Mouse (Mus musculus): ENCODE results near the gene Fgfr3. TPM values are rescaled to one million over a fixed set of nuclear protein-coding genes. Genes with fewer than 3 reads are reported as not detected.

The Fgfr3 gene
- 100 to 1,000 TPM; 107 to 123 TPM for total RNA-seq (2021)

GRCm38 (mm10) chr5:33721541-33722265, at the start of gene Fgfr3:
Fgfr3 (plus strand) TSS chr5:33721674.
- DNase-seq (ENCODE audit: extremely low spot score in 1 of 2, low spot score in 1 of 2) = peak in 1 of 2 experiments; percentile 36

GRCm38 (mm10) chr5:33674439-33674838, 47.0 kb upstream of the Fgfr3 start:
- no peak for DNase-seq (ENCODE audit: extremely low spot score in 1 of 2, low spot score in 1 of 2)

DNA sequence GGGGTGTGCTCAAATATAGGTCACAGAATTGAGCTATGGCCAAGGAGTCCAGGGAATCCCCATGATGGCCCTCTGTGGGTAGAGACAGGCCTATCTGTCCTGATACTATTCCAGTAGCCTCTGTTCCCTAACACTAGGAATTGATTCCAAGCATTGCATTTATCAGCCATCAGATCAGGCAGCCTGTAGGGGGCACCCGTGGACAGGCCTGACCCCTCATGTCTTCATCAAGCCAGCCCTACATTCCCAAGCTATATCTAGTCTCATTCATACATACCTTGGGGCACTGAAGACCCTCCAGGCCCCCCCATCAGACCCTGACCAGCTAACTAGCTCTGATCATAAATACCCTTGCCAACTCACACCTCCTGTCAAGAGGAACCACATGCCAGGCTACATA, 45.5 kb upstream of the Fgfr3 start:
- DNase-seq (ENCODE audit: extremely low spot score in 1 of 2, low spot score in 1 of 2) = peak in 1 of 2 experiments; percentile 80

- DNase-seq (ENCODE audit: extremely low spot score in 1 of 2, low spot score in 1 of 2) = no peak
Measured at GRCm38 (mm10) chr5:33678244-33678643, 43.2 kb upstream of the Fgfr3 start.

DNA sequence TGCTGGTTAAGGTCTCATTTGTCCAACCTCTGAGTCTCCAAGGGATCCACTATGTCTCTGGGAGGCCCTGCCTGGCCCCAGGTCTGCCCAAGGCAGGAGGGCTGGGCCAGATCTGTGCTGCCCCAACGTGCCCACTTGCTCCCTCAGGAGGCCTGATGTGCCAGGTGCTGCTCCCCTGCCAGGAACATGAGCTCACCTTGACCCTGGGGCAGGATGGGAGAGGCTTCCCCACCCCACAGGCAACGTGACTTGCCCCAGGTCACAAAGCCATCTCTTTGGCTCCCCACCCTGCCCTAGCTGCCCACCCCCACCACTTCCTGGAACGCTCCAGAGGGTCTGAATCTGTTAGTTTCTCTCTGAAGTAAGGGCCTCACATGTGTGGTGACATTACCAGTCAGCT, 40.4 kb upstream of the Fgfr3 start:
- no peak for DNase-seq (ENCODE audit: extremely low spot score in 1 of 2, low spot score in 1 of 2)

GRCm38 (mm10) chr5:33681611-33682388, 39.7 kb upstream of the Fgfr3 start:
- no peak for DNase-seq (ENCODE audit: extremely low spot score in 1 of 2, low spot score in 1 of 2)

- DNase-seq (ENCODE audit: extremely low spot score in 1 of 2, low spot score in 1 of 2) = no peak
Measured at GRCm38 (mm10) chr5:33682963-33683362, 38.5 kb upstream of the Fgfr3 start.

DNA sequence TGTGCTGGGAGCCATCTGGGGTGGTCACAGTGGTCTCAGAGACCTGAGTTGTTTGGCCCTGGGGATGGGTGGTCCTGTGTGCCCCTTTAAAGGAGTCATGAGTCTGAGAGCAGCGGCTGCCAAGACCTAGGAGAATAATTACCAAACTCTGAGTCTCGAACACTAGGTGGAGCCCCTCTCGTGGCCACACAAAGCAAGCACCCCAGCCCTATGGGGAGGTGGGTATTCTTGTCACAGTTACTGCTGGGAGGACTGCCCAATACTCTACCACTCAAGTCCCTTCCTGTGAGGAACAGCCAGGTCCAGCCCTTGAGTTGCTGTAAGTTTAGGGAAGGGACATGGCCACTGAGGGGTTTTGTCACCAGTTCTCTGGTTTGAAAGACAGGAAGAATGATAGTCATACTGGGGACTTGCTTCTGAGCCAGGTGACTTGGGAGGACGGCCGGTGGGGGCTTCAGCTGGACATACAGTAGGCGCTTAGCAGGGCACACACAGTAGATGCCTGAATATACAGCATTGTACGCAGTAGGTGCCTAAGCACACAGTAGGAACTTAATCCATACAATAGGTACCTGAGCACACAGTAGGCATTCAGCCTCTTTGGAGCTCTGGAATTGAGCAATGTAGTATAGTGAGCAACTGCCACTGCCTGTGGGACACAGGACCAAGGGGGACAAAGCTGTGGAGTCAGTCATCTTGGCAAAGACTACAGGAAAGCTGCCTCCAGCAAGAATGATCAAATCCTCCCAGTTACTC, 37.4 kb upstream of the Fgfr3 start:
- peak in 1 of 2 experiments; percentile 50 for DNase-seq (ENCODE audit: extremely low spot score in 1 of 2, low spot score in 1 of 2)

DNA sequence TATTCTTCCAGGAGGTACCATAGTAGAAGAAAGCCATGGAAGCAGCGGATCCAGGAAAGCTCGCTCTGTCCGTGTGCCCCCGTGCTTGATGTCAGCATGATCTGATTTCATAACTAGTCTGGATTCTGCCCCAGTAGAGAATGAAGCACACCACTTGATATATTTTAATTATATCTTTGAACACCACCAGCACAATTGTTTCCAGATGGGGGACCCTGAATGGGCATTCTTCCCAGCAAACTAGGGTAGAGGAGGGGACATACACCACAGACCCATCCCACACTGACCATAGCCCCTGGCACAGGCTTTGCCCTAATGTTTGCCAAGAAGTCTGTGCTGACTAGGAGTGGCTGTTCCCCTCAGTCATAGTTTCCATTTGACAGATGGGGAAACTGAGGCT, 36.5 kb upstream of the Fgfr3 start:
- DNase-seq (ENCODE audit: extremely low spot score in 1 of 2, low spot score in 1 of 2) = no peak

DNA sequence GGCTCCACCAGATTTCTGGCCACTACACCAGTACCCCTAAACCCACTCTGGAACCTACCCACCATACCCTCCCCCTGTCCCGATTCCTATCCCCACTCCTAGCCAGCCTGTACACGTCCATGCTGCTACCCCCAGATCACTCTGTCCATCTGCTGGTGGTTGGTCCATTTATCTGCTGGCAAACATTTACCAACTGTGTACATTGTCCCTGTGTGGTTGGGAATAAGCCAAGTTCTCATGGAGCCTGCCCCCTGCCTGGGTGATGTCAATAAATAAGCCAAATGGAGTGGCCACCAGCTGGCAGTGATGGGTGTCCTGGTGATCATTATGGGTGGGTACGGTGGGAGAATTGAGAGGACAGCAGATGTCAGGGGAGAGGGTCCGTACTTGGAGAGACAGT, 34.3 kb upstream of the Fgfr3 start:
- DNase-seq (ENCODE audit: extremely low spot score in 1 of 2, low spot score in 1 of 2) = no peak

GRCm38 (mm10) chr5:33688278-33689220, 32.9 kb upstream of the Fgfr3 start:
- no peak for DNase-seq (ENCODE audit: extremely low spot score in 1 of 2, low spot score in 1 of 2)

- DNase-seq (ENCODE audit: extremely low spot score in 1 of 2, low spot score in 1 of 2) = no peak
Measured at GRCm38 (mm10) chr5:33689221-33689844, 32.1 kb upstream of the Fgfr3 start.

- DNase-seq (ENCODE audit: extremely low spot score in 1 of 2, low spot score in 1 of 2) = no peak
Measured at GRCm38 (mm10) chr5:33689852-33690645, 31.4 kb upstream of the Fgfr3 start.

GRCm38 (mm10) chr5:33692393-33692792, 29.1 kb upstream of the Fgfr3 start:
- no peak for DNase-seq (ENCODE audit: extremely low spot score in 1 of 2, low spot score in 1 of 2)

- no peak for DNase-seq (ENCODE audit: extremely low spot score in 1 of 2, low spot score in 1 of 2)
Measured at GRCm38 (mm10) chr5:33694461-33694847, 27.0 kb upstream of the Fgfr3 start.

GRCm38 (mm10) chr5:33694848-33695717, 26.4 kb upstream of the Fgfr3 start:
- peak; percentile 55 to 56 for DNase-seq (ENCODE audit: extremely low spot score in 1 of 2, low spot score in 1 of 2)

- DNase-seq (ENCODE audit: extremely low spot score in 1 of 2, low spot score in 1 of 2) = no peak
Measured at GRCm38 (mm10) chr5:33695718-33696121, 25.8 kb upstream of the Fgfr3 start.

- no peak for DNase-seq (ENCODE audit: extremely low spot score in 1 of 2, low spot score in 1 of 2)
Measured at GRCm38 (mm10) chr5:33696430-33696829, 25.0 kb upstream of the Fgfr3 start.

Data from layer of hippocampus, postnatal 25 days (tissue).